Mouse (Mus musculus) megakaryocyte, embryonic 14.5 days (primary cell): ENCODE results near the gene Ndel1.

Experiments used
- FLI1 ChIP-seq: IDR thresholded peaks from 2 replicates; pipeline ENCODE4 v1.6.1; 2012; ENCODE audit warnings: low read length, inconsistent platforms, mixed read lengths
- GATA1 ChIP-seq: IDR thresholded peaks from 3 replicates; pipeline ENCODE4 v1.6.1; 2012; ENCODE audit warnings: mixed read lengths, low read length, inconsistent platforms, borderline replicate concordance

- TF ChIP-seq GATA1 (no peak), FLI1 (no peak)
Observed at GRCm38 (mm10) chr11:68891823-68892222, 20.2 kb upstream of the Ndel1 start.
